Comparison of ENCODE assay signal across 9 mouse cellular contexts in the genomic region with DNA sequence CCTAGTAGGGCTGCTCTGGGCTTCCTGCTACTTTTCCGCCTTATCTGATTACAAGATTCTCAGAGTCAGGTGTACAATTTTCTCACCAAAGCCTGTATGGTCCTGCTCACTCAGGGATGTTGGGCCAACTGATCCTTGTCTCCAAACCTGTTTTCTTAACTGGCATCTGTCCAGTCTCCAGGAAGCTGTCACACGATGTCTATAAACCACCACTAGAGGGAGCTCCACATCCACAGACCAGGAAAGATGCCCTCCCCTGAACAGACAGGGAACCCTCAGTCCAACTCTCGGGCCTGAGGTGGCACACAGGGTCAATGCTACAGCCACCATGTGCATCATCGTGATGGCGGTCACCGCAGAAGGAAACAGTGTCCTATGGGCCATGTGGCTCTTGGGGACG. TPM values are rescaled to one million over a fixed set of nuclear protein-coding genes. Genes with fewer than 3 reads are reported as not detected.
A peak's percentile ranks its signal among the peaks of the same experiment; 100 is the strongest.
DNase-seq lines count a peak whose midpoint lies in the region; ATAC-seq lines count a peak whose summit lies in the region.
"Had no signal": no experiment of that assay in that cellular context is flagged by ENCODE, and none has a peak within 500 bp of the region (broad histone marks: within the 10 kb centered on the region; RNA-seq: fewer than 3 reads in every experiment).

No protein-coding gene starts in this region.

- WGBS in midbrain, embryonic 16.5 days, result 25% methylated on average over 7 of the region's 7 CpGs

- peaks cover 38% of the 10 kb centered on the region for H3K36me3 ChIP-seq in midbrain, embryonic 16.5 days (ENCODE audit: control insufficient read depth, insufficient read depth, low read length)

- no peak overlapping the region for H3K4me2 ChIP-seq in midbrain, embryonic 16.5 days (ENCODE audit: low read length)

- no peaks in the 10 kb centered on the region for H3K4me1 ChIP-seq in midbrain, embryonic 16.5 days (ENCODE audit: control insufficient read depth, insufficient read depth, low read length)

- peak; percentile 58 for ATAC-seq in midbrain, embryonic 16.5 days

- H3K4me3 ChIP-seq in midbrain, embryonic 16.5 days (ENCODE audit: low read depth, low read length), result no peak overlapping the region

- H3K9me3 ChIP-seq in midbrain, embryonic 16.5 days (replicated peaks; ENCODE audit: control insufficient read depth, low read length, poor library complexity, severe bottlenecking), result no peaks in the 10 kb centered on the region

- no peak overlapping the region for H3K9ac ChIP-seq in midbrain, embryonic 16.5 days (ENCODE audit: low read depth, low read length)

- no peaks in the 10 kb centered on the region for H3K27me3 ChIP-seq in midbrain, embryonic 16.5 days (ENCODE audit: control insufficient read depth, insufficient read depth, low read depth, low read length)

- DNase-seq in urinary bladder, adult 18-20 months (ENCODE audit: low spot score in 2 of 2), result peak; percentile 38 to 57
- no peak for DNase-seq in urinary bladder, adult 2 months (ENCODE audit: low spot score)
- DNase-seq in c-Kit-negative CD71-positive TER-119-positive erythroid progenitor cells, embryonic 14.5 days (ENCODE audit: low read depth, low spot score), result peak; percentile 43
- peak; percentile 42 for DNase-seq in fat pad, adult 2 months (ENCODE audit: extremely low read depth, low read depth, low spot score)
- peak; percentile 42 for DNase-seq in hindlimb bud, embryonic 11.5 days (ENCODE audit: extremely low spot score, low read depth, low spot score)
- DNase-seq in left cerebral cortex, postnatal 4 days, result peak; percentile 62
- DNase-seq in testis, postnatal 10 days (ENCODE audit: low spot score), result peak; percentile 58

- intact Hi-C loops in left cerebral cortex, postnatal 4 days (cut with DNase I), result loop anchor here (2.0 kb wide), 2 partner anchors 309 to 315 kb away; no protein-coding TSS in a partner anchor

- H3K27ac ChIP-seq in midbrain, embryonic 16.5 days (ENCODE audit: low read length), result no peak overlapping the region

RNA-seq across cellular contexts. Expression of a gene that starts 21.1 kb away (rescaled TPM):
- 142 and 199 TPM in 2 replicates for polyA plus RNA-seq in urinary bladder, adult 2 months (2012; rRNA removed)
- total RNA-seq in left cerebral cortex, postnatal 4 days (2021), result 100 to 1,000 TPM; 100 to 104 TPM
- polyA plus RNA-seq in midbrain, embryonic 16.5 days (2015; fragmentation: Nextera tagmentation; extraction: Ambion mirVana), result 177 and 184 TPM in 2 replicates

RNA-seq across cellular contexts. Expression of a gene that starts 42.0 kb away (rescaled TPM):
- 0.15 and 0.23 TPM in 2 replicates for polyA plus RNA-seq in urinary bladder, adult 2 months (2012; rRNA removed)
- not detected for total RNA-seq in left cerebral cortex, postnatal 4 days (2021)
- 0.36 and 1.2 TPM in 2 replicates for polyA plus RNA-seq in midbrain, embryonic 16.5 days (2015; fragmentation: Nextera tagmentation; extraction: Ambion mirVana)
- total RNA-seq: gastrocnemius, postnatal 4 days had no signal
